Mouse (Mus musculus): Measurements from ENCODE around the gene Esp38. TPM values are rescaled to one million over a fixed set of nuclear protein-coding genes. Genes with fewer than 3 reads are reported as not detected.
"Not testable (repeated sequence)": the region's sequence is repeated elsewhere in the genome, so short reads cannot be mapped to it uniquely, and the experiment has no call there.

The Esp38 gene
- polyA plus RNA-seq (2015; fragmentation: Nextera tagmentation; extraction: Ambion mirVana): not detected in 2 replicates

DNA sequence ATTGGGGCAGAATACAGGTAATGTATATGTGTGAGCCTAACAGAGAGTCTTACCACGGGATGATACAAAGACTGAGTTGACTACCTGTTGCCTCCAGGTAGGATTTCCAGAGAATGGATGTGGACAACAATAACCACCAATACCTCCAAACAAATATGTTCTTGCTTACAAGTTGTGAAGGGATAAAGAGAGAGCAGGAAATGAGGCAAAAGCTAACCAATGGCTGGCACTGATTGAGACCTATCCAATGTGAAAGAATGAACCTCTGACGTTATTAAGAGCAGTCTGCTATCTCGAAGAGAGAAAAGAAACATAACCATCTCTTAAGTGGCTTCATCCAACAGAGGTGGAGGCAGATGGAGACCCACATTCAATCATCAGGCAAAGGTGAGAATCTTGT lies at the start of gene Esp38:
Gene Esp38, plus strand, starts transcription at position 301 of the 400 bp plus-strand sequence.
- no peaks in the 10 kb centered on the region for H3K4me1 ChIP-seq (replicated peaks)
- H3K4me2 ChIP-seq: no peak within 1 kb of the TSS
- no peaks in the 10 kb centered on the region for H3K36me3 ChIP-seq
- H3K9me3 ChIP-seq (replicated peaks): no peaks in the 10 kb centered on the region
- ATAC-seq (replicated peaks; ENCODE audit: insufficient number of reproducible peaks, insufficient read depth, low FRiP score, low read depth): no peak
- 69% methylated on average over 3 of the region's 3 CpGs for WGBS
- H3K27me3 ChIP-seq: no peaks in the 10 kb centered on the region
- no peak within 1 kb of the TSS for H3K9ac ChIP-seq
- H3K4me3 ChIP-seq: no peak within 1 kb of the TSS
- H3K27ac ChIP-seq: no peak within 1 kb of the TSS

GRCm38 (mm10) chr17:39902928-39903545 lies 47.3 kb upstream of the Esp38 start:
- H3K4me3 ChIP-seq; H3K36me3 ChIP-seq; H3K27ac ChIP-seq; H3K27me3 ChIP-seq; H3K4me1 ChIP-seq (replicated peaks); H3K9me3 ChIP-seq (replicated peaks); ATAC-seq (replicated peaks; ENCODE audit: insufficient number of reproducible peaks, insufficient read depth, low FRiP score, low read depth); H3K9ac ChIP-seq; H3K4me2 ChIP-seq: not testable (repeated sequence)
- WGBS: 49% methylated on average over 8 of the region's 8 CpGs

Other genes starting within 250 kb of the Esp38 start
- not detected in 2 replicates for gene AC192777.2, start 144.9 kb downstream of the Esp38 start, polyA plus RNA-seq (2015; fragmentation: Nextera tagmentation; extraction: Ambion mirVana)

All from heart, embryonic 15.5 days (tissue).